Mouse (Mus musculus): ENCODE measurements around the gene Zmat3. TPM values are rescaled to one million over a fixed set of nuclear protein-coding genes. Genes with fewer than 3 reads are reported as not detected.
A peak's percentile ranks its signal among the peaks of the same experiment; 100 is the strongest.

The Zmat3 gene
- polyA plus RNA-seq, 1 experiment, result 3.7 TPM

- H3K36me3 ChIP-seq (ENCODE audit: control insufficient read depth, insufficient read depth, low read length), result no peaks in the 10 kb centered on the region
- WGBS, result under 1% methylated on average over 50 of the region's 65 CpGs
- TF ChIP-seq POLR2A (IDR thresholded peaks at IDR 0.05; ENCODE audit: low read depth, low read length) (no peak), CTCF (IDR thresholded peaks at IDR 0.05; ENCODE audit: extremely low read depth, insufficient read depth, insufficient read length, insufficient replicate concordance) (no peak)
- peaks cover 16% of the 10 kb centered on the region for H3K4me1 ChIP-seq (ENCODE audit: control insufficient read depth, insufficient read depth, insufficient read length)
- H3K27me3 ChIP-seq (ENCODE audit: control insufficient read depth, insufficient read depth, low read length), result no peaks in the 10 kb centered on the region
- peak within 1 kb of the TSS; percentile 96 for H3K27ac ChIP-seq (ENCODE audit: insufficient read depth, low read length)
- DNase-seq (ENCODE audit: low read depth in 1 of 2, low spot score in 2 of 2), result peak in 1 of 2 experiments; percentile 54
- H3K4me3 ChIP-seq (ENCODE audit: extremely low read depth, insufficient read depth, insufficient read length), result peak within 1 kb of the TSS; percentile 88
Observed at GRCm38 (mm10) chr3:32397461-32398174, 31.8 kb upstream of the Zmat3 start, which contains the start of gene Pik3ca. Pik3ca (plus strand) TSS chr3:32397671.

- Histone ChIP-seq H3K4me3 (ENCODE audit: extremely low read depth, insufficient read depth, insufficient read length) (peak overlapping the region; percentile 88), H3K27ac (ENCODE audit: insufficient read depth, low read length) (peak overlapping the region; percentile 96), H3K36me3 (ENCODE audit: control insufficient read depth, insufficient read depth, low read length) (no peaks in the 10 kb centered on the region), H3K4me1 (ENCODE audit: control insufficient read depth, insufficient read depth, insufficient read length) (peaks cover 14% of the 10 kb centered on the region; the same call in 1 of the 2 replicates), H3K27me3 (ENCODE audit: control insufficient read depth, insufficient read depth, low read length) (no peaks in the 10 kb centered on the region)
- DNase-seq (ENCODE audit: low read depth in 1 of 2, low spot score in 2 of 2), result peak; percentile 94 to 97
- peak; percentile 97 for TF ChIP-seq POLR2A (IDR thresholded peaks at IDR 0.05; ENCODE audit: low read depth, low read length)
- 0 out of 2 replicates have a peak, but pooled peaks have one; percentile 15 for TF ChIP-seq CTCF (IDR thresholded peaks at IDR 0.05; ENCODE audit: extremely low read depth, insufficient read depth, insufficient read length, insufficient replicate concordance)
- WGBS, result 1% methylated on average over 64 of the region's 77 CpGs
Observed at GRCm38 (mm10) chr3:32396794-32397460, 31.1 kb upstream of the Zmat3 start.

- TF ChIP-seq CTCF (IDR thresholded peaks at IDR 0.05; ENCODE audit: extremely low read depth, insufficient read depth, insufficient read length, insufficient replicate concordance) (no peak), POLR2A (IDR thresholded peaks at IDR 0.05; ENCODE audit: low read depth, low read length) (no peak)
- Histone ChIP-seq H3K4me1 (ENCODE audit: control insufficient read depth, insufficient read depth, insufficient read length) (peaks cover 14% of the 10 kb centered on the region; the same call in 1 of the 2 replicates), H3K36me3 (ENCODE audit: control insufficient read depth, insufficient read depth, low read length) (no peaks in the 10 kb centered on the region), H3K27ac (ENCODE audit: insufficient read depth, low read length) (peak overlapping the region; percentile 91), H3K27me3 (ENCODE audit: control insufficient read depth, insufficient read depth, low read length) (no peaks in the 10 kb centered on the region), H3K4me3 (ENCODE audit: extremely low read depth, insufficient read depth, insufficient read length) (peak overlapping the region; percentile 88)
- DNase-seq (ENCODE audit: low read depth in 1 of 2, low spot score in 2 of 2), result peak in 1 of 2 experiments; percentile 19
- WGBS, result 20% methylated on average over 24 of the region's 24 CpGs
Observed at GRCm38 (mm10) chr3:32395771-32396551, 30.1 kb upstream of the Zmat3 start.

- no peak for DNase-seq (ENCODE audit: low read depth in 1 of 2, low spot score in 2 of 2)
- Histone ChIP-seq H3K36me3 (ENCODE audit: control insufficient read depth, insufficient read depth, low read length) (no peaks in the 10 kb centered on the region), H3K27me3 (ENCODE audit: control insufficient read depth, insufficient read depth, low read length) (no peaks in the 10 kb centered on the region), H3K4me1 (ENCODE audit: control insufficient read depth, insufficient read depth, insufficient read length) (no peaks in the 10 kb centered on the region; the same call in 1 of the 2 replicates), H3K4me3 (ENCODE audit: extremely low read depth, insufficient read depth, insufficient read length) (no peak overlapping the region), H3K27ac (ENCODE audit: insufficient read depth, low read length) (no peak overlapping the region)
- TF ChIP-seq POLR2A (IDR thresholded peaks at IDR 0.05; ENCODE audit: low read depth, low read length) (no peak), CTCF (IDR thresholded peaks at IDR 0.05; ENCODE audit: extremely low read depth, insufficient read depth, insufficient read length, insufficient replicate concordance) (no peak)
- WGBS, result 93% methylated on average over 8 of the region's 8 CpGs
Observed at GRCm38 (mm10) chr3:32393986-32394385, 28.2 kb upstream of the Zmat3 start.

GRCm38 (mm10) chr3:32392841-32393240 is 27.0 kb upstream of the Zmat3 start:
- DNase-seq (ENCODE audit: low read depth in 1 of 2, low spot score in 2 of 2), result no peak
- no peak for TF ChIP-seq CTCF (IDR thresholded peaks at IDR 0.05; ENCODE audit: extremely low read depth, insufficient read depth, insufficient read length, insufficient replicate concordance)
- no peak for TF ChIP-seq POLR2A (IDR thresholded peaks at IDR 0.05; ENCODE audit: low read depth, low read length)
- Histone ChIP-seq H3K4me3 (ENCODE audit: extremely low read depth, insufficient read depth, insufficient read length) (no peak overlapping the region), H3K27ac (ENCODE audit: insufficient read depth, low read length) (no peak overlapping the region), H3K27me3 (ENCODE audit: control insufficient read depth, insufficient read depth, low read length) (no peaks in the 10 kb centered on the region), H3K36me3 (ENCODE audit: control insufficient read depth, insufficient read depth, low read length) (no peaks in the 10 kb centered on the region), H3K4me1 (ENCODE audit: control insufficient read depth, insufficient read depth, insufficient read length) (no peaks in the 10 kb centered on the region)
- 91% methylated on average over 4 of the region's 4 CpGs for WGBS

GRCm38 (mm10) chr3:32381556-32381955 is 15.7 kb upstream of the Zmat3 start:
- no peak for DNase-seq (ENCODE audit: low read depth in 1 of 2, low spot score in 2 of 2)
- no peak for TF ChIP-seq CTCF (IDR thresholded peaks at IDR 0.05; ENCODE audit: extremely low read depth, insufficient read depth, insufficient read length, insufficient replicate concordance)
- no peak for TF ChIP-seq POLR2A (IDR thresholded peaks at IDR 0.05; ENCODE audit: low read depth, low read length)
- no peak overlapping the region for H3K4me3 ChIP-seq (ENCODE audit: extremely low read depth, insufficient read depth, insufficient read length)
- WGBS, result 83% methylated on average over 3 of the region's 3 CpGs
- H3K4me1 ChIP-seq (ENCODE audit: control insufficient read depth, insufficient read depth, insufficient read length), result no peaks in the 10 kb centered on the region
- no peaks in the 10 kb centered on the region for H3K36me3 ChIP-seq (ENCODE audit: control insufficient read depth, insufficient read depth, low read length)
- H3K27me3 ChIP-seq (ENCODE audit: control insufficient read depth, insufficient read depth, low read length), result no peaks in the 10 kb centered on the region
- no peak overlapping the region for H3K27ac ChIP-seq (ENCODE audit: insufficient read depth, low read length)
